Mouse (Mus musculus) kidney, postnatal 0 days (tissue): Measurements from ENCODE around the gene Inpp5d. TPM values are rescaled to one million over a fixed set of nuclear protein-coding genes. Genes with fewer than 3 reads are reported as not detected.

ENCODE experiments used
- ATAC-seq: fragments of 200-750 bp; cut with Nextera tagmentation; replicated peaks from 2 replicates; pipeline ENCODE4 v1.8.0; 2017; ENCODE audit warnings: low read depth, moderate number of reproducible peaks, moderate TSS enrichment, moderate library complexity; ENCODE audit not compliant: low FRiP score
- DNase-seq: peaks from one replicate; pipeline ENCODE4 v3.0.0-alpha.2; 2016; ENCODE audit warnings: low spot score
- H3K27ac ChIP-seq: fragments of 300-500 bp; sonication (generic); 2 replicates; pipeline ENCODE4 v1.5.1; 2014; ENCODE audit warnings: mild to moderate bottlenecking
- H3K27me3 ChIP-seq: fragments of 300-500 bp; sonication (generic); 2 replicates; pipeline ENCODE4 v1.6.1; 2014; ENCODE audit warnings: low read length, mixed read lengths; ENCODE audit not compliant: insufficient read depth
- H3K36me3 ChIP-seq: fragments of 300-500 bp; sonication (generic); 2 replicates; pipeline ENCODE4 v1.6.1; 2014; ENCODE audit warnings: low read length, mixed read lengths; ENCODE audit not compliant: insufficient read depth
- H3K4me1 ChIP-seq: fragments of 300-500 bp; sonication (generic); replicated peaks from 2 replicates; pipeline ENCODE4 v1.6.1; 2014; ENCODE audit warnings: antibody characterized with exemption, low read length, mixed read lengths; ENCODE audit not compliant: insufficient read depth
- H3K4me2 ChIP-seq: fragments of 300-500 bp; sonication (generic); 2 replicates; pipeline ENCODE4 v1.6.1; 2014; ENCODE audit warnings: mild to moderate bottlenecking, low read length, moderate library complexity, mixed read lengths
- H3K4me3 ChIP-seq: fragments of 300-500 bp; sonication (generic); replicated peaks from 2 replicates; pipeline ENCODE4 v1.5.1; 2014; ENCODE audit warnings: low read depth, low read length
- H3K9ac ChIP-seq: fragments of 300-500 bp; sonication (generic); 2 replicates; pipeline ENCODE4 v1.6.1; 2014; ENCODE audit warnings: low read depth, low read length
- H3K9me3 ChIP-seq: fragments of 300-500 bp; sonication (generic); replicated peaks from 2 replicates; pipeline ENCODE4 v1.6.1; 2016; ENCODE audit warnings: low read length, inconsistent platforms, mixed read lengths
- CTCF ChIP-seq: IDR thresholded peaks from 2 replicates; pipeline ENCODE4 v1.5.1; 2016; ENCODE audit warnings: antibody characterized with exemption, low read depth, mild to moderate bottlenecking, moderate library complexity
- WGBS: fragments of 180-500 bp; shearing (Covaris S2); extraction: QIAGEN DNeasy Blood & Tissue Kit; methylation state at CpG from one replicate; pipeline ENCODE4 v1.1.7; 2014; 5-methylcytosine and 5-hydroxymethylcytosine counted together
- polyA plus RNA-seq: library from polyadenylated mRNA; unstranded; fragments of >200 nt; fragmentation: Nextera tagmentation; extraction: Ambion mirVana; gene quantifications from 2 replicates; pipeline ENCODE4 v1.2.1, GENCODE M21; 2015

Inpp5d gene
- polyA plus RNA-seq, 1 experiment from 2014 or later: 6.6 TPM

DNA sequence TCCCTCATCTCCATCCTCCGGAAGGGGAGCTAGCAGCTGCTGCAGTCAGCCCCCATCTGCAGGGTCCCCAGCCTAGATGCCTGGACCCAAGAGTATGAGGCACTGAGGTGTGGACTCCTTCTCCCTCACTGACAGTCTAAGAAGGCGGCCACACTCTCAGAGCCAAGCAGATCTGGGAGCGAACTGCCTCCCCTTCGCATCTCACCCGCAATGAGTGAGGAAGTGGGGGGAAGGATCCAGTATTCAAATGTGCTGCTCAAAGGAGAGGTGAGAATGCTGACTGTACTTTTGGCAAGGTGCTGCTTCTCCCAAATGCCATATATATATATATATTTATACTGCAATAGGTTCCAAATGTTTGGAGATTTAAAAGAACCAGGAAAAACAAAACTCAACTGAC, 16.7 kb upstream of the Inpp5d start:
- Histone ChIP-seq H3K36me3 (no peaks in the 10 kb centered on the region), H3K27ac (no peak overlapping the region), H3K9me3 (no peaks in the 10 kb centered on the region), H3K4me1 (no peaks in the 10 kb centered on the region), H3K4me2 (no peak overlapping the region), H3K4me3 (no peak overlapping the region), H3K27me3 (no peaks in the 10 kb centered on the region), H3K9ac (no peak overlapping the region)
- WGBS: 78% methylated on average over 5 of the region's 5 CpGs
- ATAC-seq (no peak), DNase-seq (no peak)
- no peak for TF ChIP-seq CTCF

DNA sequence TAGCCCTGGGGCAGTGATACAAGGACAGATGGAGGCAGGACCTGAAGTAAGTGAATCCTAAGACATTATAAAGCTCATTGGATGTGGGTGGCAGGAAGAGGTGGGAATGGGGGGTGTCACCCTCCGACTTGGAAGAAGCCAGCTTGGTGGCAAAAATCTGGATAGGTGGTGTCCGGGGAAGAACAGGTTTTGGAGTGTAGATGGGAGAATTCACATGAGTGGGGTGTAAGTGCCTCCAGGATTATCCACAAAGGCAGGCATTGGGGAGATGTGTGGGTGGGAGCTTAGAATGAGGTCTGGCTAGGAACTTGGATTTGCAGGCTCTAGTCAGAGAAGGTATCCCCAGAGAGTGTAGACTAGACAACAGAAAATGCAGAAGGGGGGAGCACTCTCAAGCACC, 14.8 kb upstream of the Inpp5d start:
- DNase-seq: no peak
- no peak for TF ChIP-seq CTCF
- Histone ChIP-seq H3K9me3 (no peaks in the 10 kb centered on the region), H3K4me2 (no peak overlapping the region), H3K9ac (no peak overlapping the region), H3K27me3 (no peaks in the 10 kb centered on the region), H3K4me3 (no peak overlapping the region), H3K36me3 (no peaks in the 10 kb centered on the region), H3K27ac (no peak overlapping the region), H3K4me1 (no peaks in the 10 kb centered on the region)
- ATAC-seq: no peak
- 91% methylated on average over 2 of the region's 2 CpGs for whole genome bisulfite sequencing

- no peak overlapping the region for H3K27ac ChIP-seq
- no peaks in the 10 kb centered on the region for H3K4me1 ChIP-seq
- WGBS: 82% methylated on average over 21 of the region's 21 CpGs
- no peaks in the 10 kb centered on the region for H3K9me3 ChIP-seq
- H3K27me3 ChIP-seq: no peaks in the 10 kb centered on the region
- H3K36me3 ChIP-seq: no peaks in the 10 kb centered on the region
- H3K4me3 ChIP-seq: no peak overlapping the region
- H3K4me2 ChIP-seq: no peak overlapping the region
- H3K9ac ChIP-seq: no peak overlapping the region
- TF ChIP-seq CTCF: no peak
- ATAC-seq: no peak
- DNase-seq: no peak
These were observed 12.6 kb upstream of the Inpp5d start for GRCm38 (mm10) chr1:87607385-87608091.

DNA sequence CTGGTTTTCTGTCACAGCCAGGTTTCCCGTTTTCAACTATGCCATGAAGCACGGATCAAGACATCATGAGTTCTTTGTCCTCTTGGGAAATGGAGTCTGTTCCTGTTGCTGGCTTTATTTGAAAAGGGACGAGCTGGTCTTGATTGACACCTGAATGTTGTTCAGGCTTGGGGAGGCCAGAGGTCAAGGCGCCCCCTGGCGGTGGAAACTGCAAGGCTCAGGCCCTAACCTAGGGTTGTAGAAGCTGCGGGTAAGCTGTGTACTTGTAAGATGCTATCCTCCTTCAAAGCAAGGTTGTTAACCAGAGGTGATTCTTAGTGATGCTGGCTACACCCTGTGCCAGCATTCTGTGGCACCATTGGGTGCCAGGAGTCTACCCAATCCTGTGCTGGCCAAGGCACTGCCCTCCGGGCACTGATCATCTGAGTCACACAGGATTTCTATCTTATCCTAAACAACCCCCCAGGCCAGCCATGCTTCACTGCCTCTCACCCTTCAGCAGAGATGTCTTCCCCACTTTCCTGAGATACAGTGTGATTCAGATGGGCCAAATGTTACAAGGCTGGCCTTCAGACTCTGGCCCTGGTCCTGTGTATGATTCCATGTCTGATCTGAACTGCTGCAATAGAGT, 11.6 kb upstream of the Inpp5d start:
- H3K9ac ChIP-seq: no peak overlapping the region
- peak; percentile 76 for TF ChIP-seq CTCF
- H3K4me3 ChIP-seq: no peak overlapping the region
- WGBS: 38% methylated on average over 7 of the region's 7 CpGs
- no peaks in the 10 kb centered on the region for H3K27me3 ChIP-seq
- no peaks in the 10 kb centered on the region for H3K9me3 ChIP-seq
- DNase-seq (peak; percentile 46), ATAC-seq (no peak)
- no peak overlapping the region for H3K27ac ChIP-seq
- no peaks in the 10 kb centered on the region for H3K4me1 ChIP-seq
- no peak overlapping the region for H3K4me2 ChIP-seq
- H3K36me3 ChIP-seq: no peaks in the 10 kb centered on the region

- no peak for TF ChIP-seq CTCF
- Histone ChIP-seq H3K4me3 (no peak overlapping the region), H3K27ac (no peak overlapping the region), H3K9me3 (no peaks in the 10 kb centered on the region), H3K36me3 (no peaks in the 10 kb centered on the region), H3K9ac (no peak overlapping the region), H3K4me2 (no peak overlapping the region), H3K27me3 (no peaks in the 10 kb centered on the region), H3K4me1 (no peaks in the 10 kb centered on the region)
- ATAC-seq (no peak), DNase-seq (no peak)
- 87% methylated on average over 2 of the region's 2 CpGs for WGBS
These were observed 5.4 kb upstream of the Inpp5d start for GRCm38 (mm10) chr1:87614576-87615295.

DNA sequence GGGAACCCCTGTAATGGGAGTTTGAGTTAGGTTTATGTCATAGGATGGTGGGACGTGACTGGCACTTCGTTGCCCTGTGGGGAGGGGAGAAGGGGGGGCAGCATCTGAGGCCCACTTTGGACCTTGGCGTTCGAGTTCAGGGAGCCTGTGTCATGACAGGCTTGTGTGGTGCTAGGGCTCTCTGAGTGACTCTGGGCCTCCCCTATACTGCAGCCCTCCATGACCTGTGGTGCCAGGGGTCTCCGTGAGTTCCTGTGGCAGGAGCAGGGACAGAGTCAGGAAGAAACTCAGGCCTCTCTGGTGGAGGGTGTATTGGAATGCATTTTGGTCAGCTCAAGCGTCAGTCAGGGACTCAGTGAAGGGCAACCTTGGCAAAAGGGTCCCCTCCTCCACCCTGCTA, 581 bp downstream of the Inpp5d start:
- Histone ChIP-seq H3K4me1 (no peaks in the 10 kb centered on the region), H3K27me3 (no peaks in the 10 kb centered on the region), H3K4me2 (peak overlapping the region; percentile 45), H3K9me3 (no peaks in the 10 kb centered on the region), H3K9ac (peak overlapping the region; percentile 51; the same call in 1 of the 2 replicates), H3K4me3 (peak overlapping the region; percentile 20; the same call in 1 of the 2 replicates), H3K27ac (peak overlapping the region; percentile 72), H3K36me3 (no peaks in the 10 kb centered on the region)
- ATAC-seq (0 out of 2 replicates have a peak, but pooled peaks have one; percentile 10), DNase-seq (no peak)
- no peak for TF ChIP-seq CTCF
- 64% methylated on average over 6 of the region's 6 CpGs for WGBS
